Mouse (Mus musculus): ENCODE measurements around the gene Duox2.
"Not testable (repeated sequence)": the region's sequence is repeated elsewhere in the genome, so short reads cannot be mapped to it uniquely, and the experiment has no call there.

The Duox2 gene

DNA sequence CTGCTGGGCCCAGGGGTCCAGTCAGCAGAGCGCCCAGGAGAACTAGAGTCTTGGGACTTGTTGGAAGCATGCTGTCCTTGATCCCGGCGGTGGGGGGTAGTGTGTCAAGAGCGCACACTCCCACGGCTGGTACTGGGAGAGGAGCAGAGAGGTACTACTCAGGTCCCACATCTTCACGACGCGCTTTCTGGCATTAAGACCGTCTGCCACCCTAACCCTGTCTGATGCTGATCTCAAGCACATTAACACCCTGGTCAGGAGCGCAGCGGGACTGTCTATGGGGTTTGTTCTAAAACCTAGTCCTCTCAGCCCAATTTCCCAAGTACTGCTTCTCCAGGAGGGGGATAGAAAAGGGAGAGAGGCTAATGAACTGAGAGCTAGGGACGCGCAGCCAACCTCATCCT, at the start of gene Duox2:
TSS of gene Duox2 (minus strand) at position 354 of the 404 bp plus-strand sequence.
- no peak for DNase-seq (ENCODE audit: low spot score)

DNA sequence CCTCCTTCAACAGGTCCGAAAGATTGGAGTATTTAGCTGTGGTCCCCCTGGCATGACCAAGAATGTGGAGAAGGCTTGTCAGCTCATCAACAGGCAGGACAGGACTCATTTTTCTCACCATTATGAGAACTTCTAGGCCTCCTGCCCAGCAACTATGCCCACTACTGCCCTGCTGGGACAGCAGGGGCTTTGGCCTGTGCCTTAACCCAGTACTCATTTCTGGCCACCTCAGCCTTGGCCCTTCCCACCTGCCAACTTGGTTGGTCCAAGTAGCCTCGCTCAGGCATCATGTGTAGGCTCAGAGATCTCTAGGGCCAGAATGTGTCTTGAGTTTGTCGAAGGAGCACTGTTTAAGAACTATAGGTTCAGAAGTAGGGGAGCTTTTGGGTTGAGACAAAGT, 49.0 kb upstream of the Duox2 start:
- DNase-seq (ENCODE audit: low spot score) = no peak

DNA sequence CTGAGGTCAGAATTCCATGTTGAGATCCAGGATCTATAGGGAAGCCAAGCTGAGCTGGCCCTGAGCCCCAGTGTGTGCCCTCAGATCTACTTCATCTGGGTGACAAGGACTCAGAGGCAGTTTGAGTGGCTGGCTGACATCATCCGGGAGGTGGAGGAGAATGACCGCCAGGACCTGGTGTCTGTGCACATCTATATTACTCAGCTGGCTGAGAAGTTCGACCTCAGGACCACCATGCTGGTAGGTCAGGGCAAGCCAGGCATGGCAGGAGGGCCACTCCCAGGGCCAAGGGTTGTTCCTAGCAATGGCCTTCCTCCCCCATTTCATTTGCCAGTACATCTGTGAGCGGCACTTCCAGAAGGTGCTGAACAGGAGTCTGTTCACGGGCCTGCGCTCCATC, 47.9 kb upstream of the Duox2 start:
- not testable (repeated sequence) for DNase-seq (ENCODE audit: low spot score)

DNA sequence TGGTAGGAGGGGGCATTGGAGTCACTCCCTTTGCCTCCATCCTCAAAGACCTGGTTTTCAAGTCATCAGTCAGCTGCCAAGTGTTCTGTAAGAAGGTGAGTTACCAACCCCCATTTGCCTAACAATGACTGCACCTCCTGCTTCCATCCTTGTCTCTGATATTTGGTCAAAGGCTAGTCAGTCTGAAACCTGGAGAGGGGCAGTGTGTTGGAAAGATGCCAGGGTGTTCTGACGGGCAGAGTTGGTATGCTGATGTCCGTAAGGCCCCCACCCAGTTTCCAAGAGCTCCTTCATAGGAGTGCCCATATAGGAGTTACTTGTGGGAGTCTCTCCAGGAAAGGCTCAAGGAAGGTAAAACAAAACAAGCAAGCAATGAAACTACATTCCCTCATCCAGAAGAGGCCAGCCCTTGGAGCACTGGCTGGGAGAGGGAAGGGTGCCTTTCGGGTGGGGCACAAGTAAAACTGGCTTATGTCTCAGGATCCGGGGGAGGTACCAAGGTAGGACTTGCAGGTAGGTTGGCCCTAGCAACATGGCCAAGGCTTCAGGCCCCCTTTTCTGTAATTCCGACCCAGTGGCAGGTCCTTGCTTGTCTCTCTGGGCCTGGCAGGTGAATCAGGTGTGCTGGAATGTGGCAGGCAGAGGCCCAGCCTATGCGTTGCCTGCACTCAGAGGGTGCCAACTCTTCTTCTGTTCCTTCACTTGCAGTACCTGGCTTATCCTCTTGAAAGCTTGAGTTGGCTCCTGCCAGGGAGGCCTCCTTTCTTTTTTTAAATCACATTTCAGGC, 47.1 kb upstream of the Duox2 start:
- no peak for DNase-seq (ENCODE audit: low spot score)

DNA sequence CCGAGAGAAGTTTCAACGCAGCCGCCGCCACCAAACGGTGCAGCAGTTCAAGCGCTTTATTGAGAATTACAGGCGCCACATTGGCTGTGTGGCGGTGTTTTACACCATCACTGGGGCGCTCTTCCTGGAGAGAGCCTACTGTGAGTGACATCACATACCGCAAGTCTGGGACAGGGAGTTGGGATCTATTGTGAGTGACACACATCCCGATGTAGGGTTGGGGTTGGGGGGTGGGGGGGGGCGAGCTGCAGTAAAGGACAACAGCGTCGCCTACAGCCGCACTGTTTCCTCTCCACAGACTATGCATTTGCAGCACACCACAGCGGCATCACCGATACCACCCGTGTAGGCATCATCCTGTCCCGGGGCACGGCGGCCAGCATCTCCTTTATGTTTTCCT, 39.0 kb upstream of the Duox2 start:
- no peak for DNase-seq (ENCODE audit: low spot score)

DNA sequence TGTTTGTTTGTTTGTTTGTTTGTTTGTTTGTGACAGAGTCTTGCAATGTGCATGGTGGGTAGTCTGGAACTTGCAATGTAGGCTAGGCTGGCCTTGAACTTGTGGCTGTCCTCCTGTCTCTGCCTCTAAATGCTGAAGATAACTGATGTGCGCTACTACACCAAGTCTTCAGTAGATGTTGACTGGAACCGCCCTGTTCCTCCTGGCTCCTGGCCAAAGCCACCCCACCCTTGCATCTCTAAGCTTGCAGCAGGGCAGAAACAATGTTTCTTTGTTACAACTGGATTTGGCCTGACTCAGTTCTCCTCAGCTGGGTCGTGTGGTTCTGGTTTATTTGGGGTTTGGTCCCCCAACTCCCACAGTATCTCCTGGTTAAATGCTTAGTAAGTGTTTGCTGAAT, 35.9 kb upstream of the Duox2 start:
- DNase-seq (ENCODE audit: low spot score) = no peak

DNA sequence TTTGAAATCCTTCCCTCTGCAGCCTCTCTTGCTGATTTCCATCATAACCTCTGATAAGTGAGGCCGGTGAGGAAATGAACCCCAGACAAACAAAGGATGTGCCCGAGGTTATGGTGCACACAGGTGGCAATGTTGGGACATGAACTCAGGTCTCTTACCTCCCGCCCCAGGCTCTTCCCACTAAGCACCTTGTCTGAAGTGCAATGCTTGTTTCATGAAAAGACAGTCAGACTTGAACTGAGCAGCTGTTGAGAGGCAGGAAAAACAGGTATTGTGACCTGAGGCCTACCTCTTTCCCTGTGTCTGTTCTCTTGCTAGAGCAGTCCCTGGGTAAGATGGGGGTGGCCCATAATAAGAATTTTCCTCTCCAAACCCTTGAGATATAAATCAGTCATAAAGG, 34.0 kb upstream of the Duox2 start:
- no peak for DNase-seq (ENCODE audit: low spot score)

DNA sequence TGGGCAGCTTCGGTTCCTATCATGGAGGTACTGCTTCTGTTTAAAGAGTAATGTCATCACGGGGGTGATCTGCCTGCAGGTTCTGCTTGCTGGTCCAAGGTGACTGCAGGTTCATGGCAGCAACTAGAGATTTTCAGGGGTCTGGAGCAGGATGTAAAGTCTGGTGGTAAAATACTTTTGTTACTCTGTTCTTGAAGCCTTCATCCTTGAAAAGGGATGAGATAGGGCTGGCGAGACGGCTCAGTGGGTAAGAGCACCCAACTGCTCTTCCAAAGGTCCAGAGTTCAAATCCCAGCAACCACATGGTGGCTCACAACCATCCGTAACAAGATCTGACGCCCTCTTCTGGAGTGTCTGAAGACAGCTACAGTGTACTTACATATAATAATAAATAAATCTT, 32.1 kb upstream of the Duox2 start:
- DNase-seq (ENCODE audit: low spot score) = not testable (repeated sequence)

DNA sequence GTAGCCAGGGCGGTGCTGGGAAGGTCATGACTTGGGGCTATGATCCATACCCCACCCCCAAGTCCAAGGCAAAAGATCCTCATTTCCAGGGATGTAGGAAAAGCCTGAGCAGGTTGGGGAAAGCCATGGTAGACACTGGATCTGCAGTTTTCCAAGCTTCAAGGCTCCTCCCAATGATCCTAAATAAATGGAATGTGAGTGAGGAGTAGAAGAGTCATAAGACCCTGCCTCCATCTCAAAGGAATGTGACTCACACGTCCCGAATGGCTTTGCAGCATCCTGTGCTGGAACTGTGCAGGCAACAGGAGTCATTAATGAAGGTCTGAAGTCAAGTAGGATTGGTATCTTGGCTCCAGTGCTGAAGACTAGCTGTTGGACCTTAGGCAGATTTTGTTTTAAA, 29.7 kb upstream of the Duox2 start:
- DNase-seq (ENCODE audit: low spot score) = no peak

DNA sequence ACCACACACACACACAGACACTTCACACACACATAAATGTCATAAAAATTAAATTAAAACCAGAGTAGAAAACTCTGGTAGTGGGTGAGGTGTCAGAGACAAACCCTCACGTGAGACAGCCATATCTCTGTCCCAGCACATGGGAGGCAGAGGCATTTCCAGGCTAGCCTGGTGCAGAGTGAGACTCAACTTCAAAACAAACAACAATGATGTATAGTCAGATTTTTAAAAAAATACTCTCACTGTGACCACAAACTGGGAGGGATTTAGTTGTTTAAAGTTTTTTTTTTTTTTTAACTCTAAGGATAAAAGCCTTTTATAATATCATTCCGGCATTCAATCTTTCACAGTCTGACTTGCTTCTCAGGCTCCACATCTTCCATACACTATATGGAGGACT, 27.1 kb upstream of the Duox2 start:
- DNase-seq (ENCODE audit: low spot score) = no peak

DNA sequence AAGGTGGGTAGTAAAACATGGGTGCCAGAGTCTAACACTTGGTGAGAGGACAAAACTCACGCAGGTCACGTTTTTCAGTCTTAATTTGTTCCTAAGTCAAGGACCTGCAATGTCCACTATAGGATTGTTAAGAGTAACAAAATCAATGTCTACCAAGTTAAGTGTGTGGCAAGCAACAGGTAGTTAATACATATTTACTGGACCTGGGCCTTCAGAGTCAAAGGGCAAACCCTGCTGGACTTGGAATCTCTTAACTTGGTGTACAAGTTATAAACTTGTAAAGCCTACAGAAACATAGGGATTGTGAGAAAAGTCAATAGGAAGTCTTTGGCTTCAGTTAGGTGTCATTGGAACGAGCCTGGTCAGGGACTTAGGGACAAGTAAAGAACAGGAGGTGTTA, 26.3 kb upstream of the Duox2 start:
- no peak for DNase-seq (ENCODE audit: low spot score)

DNA sequence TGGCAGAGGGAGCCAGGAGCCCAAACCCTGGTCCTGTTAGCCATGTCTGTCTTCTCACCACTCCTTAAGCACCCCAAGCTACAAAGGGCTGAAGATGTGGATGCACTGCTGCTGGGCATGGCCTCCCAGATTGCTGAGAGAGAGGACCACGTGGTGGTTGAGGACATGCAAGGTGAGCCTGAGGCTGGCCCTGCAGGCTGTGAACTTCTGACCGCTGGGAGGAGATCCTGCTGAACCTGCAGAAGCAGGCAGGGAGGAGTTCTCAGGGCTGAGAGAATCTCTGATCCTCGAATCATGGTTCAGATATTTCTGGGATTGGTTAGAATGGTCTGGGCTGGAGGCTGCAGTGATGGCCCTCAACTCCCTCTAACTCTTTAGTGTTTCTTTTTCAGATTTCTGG, 25.7 kb upstream of the Duox2 start:
- DNase-seq (ENCODE audit: low spot score) = no peak

DNA sequence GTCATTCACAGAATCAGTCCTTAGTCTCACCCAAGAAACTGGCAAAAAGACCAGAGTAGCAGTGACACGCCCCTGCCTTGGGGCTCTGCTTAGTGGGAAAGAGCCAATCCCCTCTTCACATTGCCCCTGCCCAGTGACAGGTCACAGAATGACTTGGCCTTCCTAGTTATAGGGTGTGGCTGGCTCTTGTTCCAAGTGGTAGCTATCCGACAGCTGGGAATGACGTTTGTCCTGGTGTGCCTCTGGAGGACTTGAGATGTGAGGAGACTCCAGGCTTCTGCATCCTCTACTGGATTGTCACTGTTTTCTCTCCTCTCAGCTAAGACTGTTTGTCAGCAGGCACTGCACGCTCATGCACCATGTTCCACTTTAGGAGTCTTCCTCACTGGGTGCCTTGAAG, 19.1 kb upstream of the Duox2 start:
- DNase-seq (ENCODE audit: low spot score) = no peak

DNA sequence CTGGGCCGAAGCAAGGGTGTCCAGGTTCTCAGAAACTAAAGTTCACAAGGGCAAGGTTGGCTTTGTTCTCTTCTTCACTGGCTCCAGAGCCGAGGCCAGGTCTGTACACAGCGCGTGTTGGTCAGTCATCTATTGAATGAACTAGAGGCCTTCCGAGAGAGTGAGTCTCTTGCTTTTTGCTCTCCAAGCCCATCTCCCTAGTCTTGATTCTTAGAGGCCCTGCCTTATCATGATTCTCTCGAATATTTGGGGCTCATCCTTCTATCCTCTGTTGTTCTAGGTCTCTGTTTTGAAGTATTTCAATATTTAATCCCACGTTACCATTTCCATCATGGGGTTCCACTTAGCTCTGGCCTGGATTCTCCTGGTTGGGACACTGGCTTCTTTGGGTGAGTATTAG, 17.1 kb upstream of the Duox2 start, which contains the start of gene Duox1:
TSS of gene Duox1 (plus strand) at position 301 of the 400 bp plus-strand sequence.
- no peak for DNase-seq (ENCODE audit: low spot score)

DNA sequence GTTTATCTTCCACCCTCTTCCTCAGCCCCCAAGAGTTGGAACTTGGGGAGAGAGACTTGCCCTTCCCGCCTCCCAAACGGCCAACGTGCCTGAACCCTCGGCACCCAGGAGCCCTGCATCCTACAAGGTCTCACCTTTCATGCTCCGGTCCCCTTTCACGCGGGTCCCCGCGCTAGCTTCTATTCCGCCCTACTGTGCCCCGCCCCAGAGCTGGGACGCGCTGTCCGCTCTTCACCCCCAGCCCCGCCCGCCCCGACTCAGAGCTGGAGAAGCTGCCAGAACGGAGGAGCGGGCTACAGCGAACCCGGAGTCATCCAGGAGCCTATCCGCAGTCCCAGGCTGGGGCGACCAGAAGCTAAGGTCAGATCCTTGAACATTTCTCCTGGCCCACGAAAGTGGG, 15.3 kb upstream of the Duox2 start, which contains the start of gene Duoxa1:
TSS of gene Duoxa1 (minus strand) at position 195 of the 400 bp plus-strand sequence.
- DNase-seq (ENCODE audit: low spot score) = no peak

DNA sequence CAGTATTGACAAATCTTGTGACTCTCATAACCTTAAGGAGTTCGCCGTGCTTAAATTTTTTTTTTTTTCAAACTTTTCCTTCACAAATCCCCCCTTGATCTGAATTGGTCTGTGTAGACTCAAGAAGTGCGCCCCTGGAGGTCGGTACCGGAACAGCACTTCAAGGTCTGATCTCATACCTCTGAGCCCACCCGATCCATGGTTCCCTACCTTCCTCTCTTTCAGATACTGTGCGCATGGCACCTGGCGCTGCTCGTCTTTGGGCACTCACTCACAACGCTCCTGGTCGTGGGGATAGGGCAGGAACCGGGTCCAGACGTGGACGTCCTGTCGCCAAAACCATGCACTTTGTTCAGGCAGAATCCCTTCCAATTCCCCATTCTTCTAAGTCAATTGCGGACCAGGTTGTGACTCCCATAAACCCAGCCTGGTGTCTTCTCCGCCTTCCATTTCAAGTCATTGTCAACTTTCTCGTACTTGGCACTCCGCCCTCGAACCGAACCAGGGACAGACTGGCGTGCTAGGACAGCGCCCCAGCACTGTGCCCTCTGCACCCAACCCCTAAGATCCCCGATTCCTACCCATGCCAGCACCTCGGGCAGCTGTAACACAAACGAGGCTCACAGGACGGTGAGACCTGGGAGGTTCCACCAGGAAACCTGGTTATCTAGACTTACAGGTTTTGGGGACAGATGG, 14.6 kb upstream of the Duox2 start:
- peak; percentile 33 for DNase-seq (ENCODE audit: low spot score)

DNA sequence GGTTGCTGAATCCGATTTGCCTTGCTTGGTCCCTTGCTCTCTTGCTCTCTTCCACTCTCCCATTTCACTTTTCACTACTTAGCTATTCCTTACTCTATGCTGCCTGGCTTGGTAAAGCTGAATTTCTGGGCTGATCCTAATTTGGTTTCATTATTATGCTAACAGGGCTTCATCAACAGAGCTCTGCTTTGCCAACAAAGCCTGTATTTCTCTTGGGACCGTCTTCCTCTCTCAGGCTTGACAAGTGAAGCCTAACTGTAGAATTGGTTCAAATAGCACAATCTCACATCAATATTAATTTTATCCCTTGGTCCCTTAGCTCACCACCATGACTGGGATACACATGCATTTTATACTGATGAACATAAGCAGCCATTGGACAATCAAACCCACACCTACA, 13.3 kb upstream of the Duox2 start:
- DNase-seq (ENCODE audit: low spot score) = no peak

DNA sequence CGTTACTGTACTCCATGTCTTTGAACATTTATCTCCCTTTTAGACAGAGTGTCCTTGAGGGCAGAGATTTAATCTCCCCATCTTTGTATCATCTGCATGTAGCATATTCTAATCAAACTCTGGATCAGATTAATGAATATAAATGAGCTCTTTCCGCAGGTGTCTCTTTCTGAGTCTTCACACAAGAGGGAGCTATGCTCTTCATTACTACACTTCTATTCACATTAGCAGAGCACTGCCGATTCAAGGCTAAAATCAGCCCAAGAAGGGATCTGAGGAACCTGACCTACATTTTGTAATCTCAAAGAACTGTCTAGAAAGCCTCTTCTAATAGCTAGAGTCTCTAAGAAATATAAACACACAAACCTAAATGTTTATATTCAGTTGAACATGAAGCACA, 11.4 kb upstream of the Duox2 start:
- no peak for DNase-seq (ENCODE audit: low spot score)

DNA sequence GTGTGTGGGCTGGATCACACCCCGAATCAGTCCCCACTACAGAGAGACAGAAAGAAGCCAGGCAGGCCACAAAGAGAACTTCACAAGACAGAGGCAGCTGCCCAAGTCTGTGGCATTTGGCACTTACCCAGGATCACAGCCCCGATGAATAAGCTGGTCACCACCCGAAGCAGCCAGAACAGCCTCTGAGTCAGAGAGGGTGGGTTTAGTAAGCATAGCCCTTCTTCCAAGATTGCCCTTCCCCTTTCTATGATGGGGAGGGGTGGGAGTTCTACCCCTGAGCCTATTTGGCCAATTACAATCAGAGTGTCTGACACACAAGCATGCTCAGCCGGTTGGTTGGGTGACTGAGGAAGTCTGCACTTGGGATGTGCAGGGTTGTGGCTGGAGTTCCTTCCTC, 7.9 kb upstream of the Duox2 start:
- no peak for DNase-seq (ENCODE audit: low spot score)

DNA sequence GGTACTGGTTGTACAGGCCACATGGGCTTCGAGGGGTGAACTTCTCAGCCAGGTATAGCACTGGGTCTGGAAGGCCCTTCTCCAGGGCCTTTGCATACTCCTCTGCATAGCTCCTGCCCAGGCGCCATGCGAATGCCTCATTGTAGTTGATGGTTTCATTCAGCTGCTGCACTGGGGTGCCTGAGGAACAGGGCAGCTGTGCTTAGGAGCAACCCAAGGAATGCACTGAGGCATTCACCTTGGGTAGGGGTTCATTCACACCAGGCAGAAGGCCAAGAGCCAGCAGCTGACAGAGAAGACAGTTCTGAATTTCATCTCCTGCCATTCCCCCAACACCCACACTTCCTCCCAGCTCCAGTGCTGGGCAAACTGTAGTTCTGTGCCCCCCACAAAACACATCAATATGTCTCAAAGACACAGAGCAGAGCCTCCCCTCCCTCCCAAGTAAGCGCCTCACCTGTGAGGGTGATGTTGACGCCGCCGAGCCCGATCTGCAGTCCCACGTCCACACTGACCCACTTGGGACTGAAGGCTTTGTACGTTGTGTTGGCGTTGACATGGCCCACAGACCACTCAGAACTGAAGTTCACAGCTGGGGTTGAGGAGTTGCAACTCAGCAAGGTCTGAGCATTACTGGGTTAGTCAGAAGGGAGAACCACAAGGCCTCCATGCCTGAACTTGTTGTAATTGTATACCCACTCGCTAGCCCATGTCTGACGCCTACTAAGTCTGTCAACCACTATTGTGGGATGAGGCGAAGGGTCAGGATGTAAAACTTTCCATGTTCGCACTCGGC, 7.0 kb upstream of the Duox2 start:
- DNase-seq (ENCODE audit: low spot score) = no peak

DNA sequence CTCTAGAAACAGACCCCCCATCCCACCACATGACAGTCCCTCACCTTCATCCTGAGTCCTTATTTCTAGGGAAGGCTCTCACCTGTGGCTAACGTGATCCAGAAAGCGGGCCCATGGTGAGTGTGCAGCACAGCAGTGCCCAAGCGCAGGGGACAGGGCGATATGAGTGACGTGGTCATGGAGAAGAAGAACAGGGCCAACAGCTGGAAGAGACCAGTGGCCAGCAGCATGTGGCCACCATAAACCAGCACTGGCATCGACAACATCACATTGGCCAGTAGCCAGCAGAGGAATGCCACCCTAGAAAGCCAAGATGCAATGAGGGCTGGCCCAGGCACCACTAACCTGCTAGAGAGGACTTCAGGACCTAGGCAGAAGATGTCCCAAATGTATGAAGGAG, 6.3 kb upstream of the Duox2 start:
- DNase-seq (ENCODE audit: low spot score) = no peak

DNA sequence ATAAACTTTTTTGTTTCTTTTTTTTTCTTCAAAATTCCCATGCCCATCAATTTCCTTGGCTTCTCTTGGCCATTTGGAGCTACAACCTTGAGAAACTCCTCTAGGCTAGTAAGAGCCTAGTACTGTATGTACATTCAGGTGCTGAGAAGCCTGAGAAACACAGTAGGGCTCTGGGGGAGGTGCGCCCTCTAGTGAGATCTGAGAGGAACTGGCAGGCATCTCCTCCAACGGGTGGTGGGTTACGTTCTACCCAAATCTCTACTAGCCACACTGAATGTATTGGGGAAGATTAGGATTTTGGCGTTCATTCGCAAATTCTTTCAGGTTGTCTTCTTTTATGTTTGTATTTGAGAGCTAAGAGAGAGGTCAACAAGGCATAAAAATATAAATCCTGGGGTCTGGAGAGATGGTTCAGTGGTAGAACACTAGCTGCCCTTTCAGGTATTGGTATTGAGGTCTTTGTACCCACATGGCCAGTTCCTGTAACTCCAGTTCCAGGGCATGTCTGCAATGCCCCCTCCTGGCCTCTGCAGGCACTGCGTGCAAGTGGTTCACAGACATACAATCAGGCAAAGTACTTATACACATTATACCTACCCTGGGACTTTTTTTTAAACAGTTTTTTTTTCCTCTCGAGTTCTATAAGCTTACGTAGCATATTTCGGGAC, 4.5 kb upstream of the Duox2 start:
- DNase-seq (ENCODE audit: low spot score) = peak; percentile 34

All from spleen, adult 12 weeks (tissue).